Mouse (Mus musculus): ENCODE results near the gene Baz2b.

Baz2b gene

GRCm38 (mm10) chr2:60050667-60051460 is 158.8 kb downstream of the Baz2b start:
- DNase-seq (ENCODE audit: low read depth): peak; percentile 36

DNA sequence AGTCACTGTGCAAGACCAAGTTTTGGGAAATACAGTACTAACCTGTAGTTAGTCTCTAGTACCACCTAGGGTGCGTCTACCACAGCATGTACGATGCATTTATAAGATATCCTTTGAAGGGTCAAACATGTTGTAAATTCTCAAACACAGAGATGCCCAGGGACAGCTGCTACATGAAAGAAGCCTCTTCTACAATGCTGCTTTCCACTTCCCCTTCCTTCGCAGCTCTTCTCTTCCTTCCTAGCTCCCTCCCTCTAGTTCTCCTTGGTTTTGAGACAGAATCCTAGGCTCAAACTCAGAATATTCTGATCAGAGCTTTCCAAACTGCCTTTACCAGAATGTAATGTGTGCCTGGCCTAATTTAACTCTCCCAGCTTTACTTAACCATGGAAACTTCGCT is 159.8 kb downstream of the Baz2b start:
- no peak for DNase-seq (ENCODE audit: low read depth)

DNA sequence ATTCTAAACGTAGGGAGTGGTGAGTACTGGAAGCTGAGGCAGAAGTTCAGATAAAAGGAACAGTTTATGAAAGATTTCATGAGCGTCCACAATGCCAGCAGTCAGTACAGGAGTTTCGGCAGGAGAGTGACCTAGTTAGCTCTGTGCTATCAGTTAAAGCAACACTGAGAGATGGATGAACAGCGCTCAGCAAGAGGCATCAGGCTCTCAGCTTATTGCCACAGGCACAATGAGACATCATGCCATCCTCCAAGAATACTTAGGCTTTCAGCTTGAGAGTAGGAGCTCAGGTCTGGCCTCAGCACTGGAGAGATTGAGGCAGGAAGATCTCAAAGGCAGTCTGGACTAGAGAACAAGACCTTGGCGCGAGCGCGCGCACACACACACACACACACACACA is 160.3 kb downstream of the Baz2b start:
- no peak for DNase-seq (ENCODE audit: low read depth)

- peak; percentile 65 for DNase-seq (ENCODE audit: low read depth)
Measured at GRCm38 (mm10) chr2:60045995-60046394, 163.6 kb downstream of the Baz2b start.

DNA sequence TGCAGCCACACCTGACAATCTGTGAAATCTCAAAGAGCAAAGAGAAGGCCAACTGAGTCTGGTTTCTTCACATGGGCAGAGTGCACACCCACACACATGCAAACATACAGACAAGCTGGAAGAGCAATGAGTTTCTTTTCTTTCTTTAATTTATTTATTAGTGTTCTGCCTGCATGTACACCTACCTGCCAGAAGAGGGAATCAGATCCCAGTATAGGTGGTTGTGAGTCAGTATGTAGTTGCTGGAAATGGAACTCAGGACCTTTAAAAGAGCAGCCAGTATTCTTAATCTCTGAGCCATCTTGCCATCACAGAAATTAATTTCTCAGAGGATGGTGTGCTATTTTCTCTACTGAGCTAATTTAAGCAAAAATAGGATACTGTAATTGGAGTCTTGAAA is 164.7 kb downstream of the Baz2b start:
- peak; percentile 53 for DNase-seq (ENCODE audit: low read depth)

DNA sequence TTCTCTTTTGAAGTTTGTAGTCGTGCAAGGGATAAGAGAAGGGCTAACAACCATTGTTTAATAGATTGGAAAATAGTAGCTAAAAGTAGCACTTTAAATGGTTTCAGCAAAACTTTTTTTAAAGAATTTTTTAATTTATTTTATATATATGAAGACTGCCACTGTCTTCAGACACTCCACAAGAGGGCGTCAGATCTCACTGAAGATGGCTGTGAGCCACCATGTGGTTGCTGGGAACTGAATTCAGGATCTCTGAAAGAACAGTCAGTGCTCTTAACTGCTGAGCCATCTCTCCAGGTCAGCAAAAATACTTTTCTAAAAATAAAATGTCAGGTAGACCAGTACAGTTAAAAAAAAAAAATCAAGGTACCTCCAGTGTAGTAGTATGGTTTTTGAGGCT is 165.1 kb downstream of the Baz2b start:
- peak; percentile 44 for DNase-seq (ENCODE audit: low read depth)

GRCm38 (mm10) chr2:60042699-60043098 is 166.9 kb downstream of the Baz2b start:
- no peak for DNase-seq (ENCODE audit: low read depth)

DNA sequence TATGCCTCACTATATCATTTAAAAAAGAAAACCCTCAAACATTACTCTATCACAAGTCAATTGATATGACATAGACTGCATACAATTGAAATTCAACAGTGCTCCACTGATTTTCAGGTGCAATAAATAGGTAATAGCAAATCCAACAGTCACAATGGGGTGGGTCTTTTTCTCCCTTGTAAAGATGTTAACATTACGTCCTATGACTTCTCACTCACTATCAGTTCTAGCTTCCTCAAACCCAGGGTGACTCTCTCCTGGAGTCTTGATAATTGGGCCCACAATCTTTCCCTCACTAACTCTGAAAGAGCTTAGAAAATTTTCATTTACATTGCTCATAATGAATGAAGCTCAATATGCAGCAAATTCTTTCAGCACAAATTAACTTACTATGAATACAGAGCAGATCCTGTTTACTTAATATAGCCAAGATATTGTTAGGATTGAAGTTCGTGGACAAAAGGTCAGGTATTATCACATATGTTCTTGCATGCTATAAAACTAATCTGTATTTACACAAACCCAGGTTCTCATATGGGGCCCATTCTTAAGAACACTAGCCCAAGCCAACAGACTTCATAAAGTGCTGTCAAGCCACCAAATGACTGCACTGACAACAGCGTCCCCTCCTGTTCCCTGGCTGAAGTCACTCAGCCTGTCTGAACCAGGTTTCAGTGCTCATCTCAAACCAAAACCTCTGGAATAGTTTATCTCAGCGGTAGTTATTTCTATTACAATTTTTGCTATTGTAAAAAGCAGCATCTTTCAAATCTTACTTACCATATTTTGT is 168.0 kb downstream of the Baz2b start:
- no peak for DNase-seq (ENCODE audit: low read depth)

DNA sequence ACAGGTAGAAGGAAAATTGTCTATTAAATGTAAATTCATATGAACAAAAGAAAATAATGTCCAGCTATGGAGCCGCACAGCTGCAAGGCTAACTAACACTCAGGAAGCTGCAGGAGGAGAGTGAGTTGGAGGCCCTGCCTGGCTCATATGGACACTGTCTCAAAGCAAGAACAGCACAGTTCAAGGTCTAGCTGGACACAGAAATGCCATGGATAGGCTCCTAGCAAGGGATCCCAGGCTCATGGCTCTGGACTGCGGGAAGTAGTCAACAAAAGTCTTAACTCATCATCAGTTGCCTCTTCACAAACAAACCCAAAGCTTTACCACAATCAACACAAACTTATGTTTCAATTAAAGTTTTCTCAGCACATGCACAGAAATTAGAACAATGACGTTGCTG is 169.5 kb downstream of the Baz2b start:
- DNase-seq (ENCODE audit: low read depth): no peak

DNA sequence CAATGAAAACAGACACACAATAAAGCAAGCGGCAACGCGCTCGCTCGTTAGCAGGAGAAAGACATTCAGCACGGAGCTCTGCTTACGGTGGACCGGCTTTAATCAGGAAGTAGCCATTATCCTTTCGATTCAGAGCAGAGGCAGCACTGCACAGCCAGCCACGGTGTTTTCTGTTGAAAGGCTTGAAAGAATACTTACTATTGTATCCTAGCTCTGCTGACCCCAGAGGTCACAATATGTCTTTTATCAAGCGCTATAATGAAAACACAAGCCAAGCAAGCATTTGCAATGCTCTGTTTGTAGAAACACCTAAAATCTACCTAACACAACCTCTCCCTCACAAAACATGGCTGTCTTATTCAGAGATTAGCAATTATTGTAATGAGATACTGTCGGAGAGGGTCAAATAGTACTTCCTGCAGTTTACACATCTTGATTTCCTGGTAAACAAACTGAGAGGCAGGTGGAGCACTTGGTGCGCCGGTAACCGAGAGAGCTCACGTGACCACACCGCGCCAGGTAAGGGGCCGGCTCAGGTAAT is 172.6 kb downstream of the Baz2b start:
- DNase-seq (ENCODE audit: low read depth): peak; percentile 79

DNA sequence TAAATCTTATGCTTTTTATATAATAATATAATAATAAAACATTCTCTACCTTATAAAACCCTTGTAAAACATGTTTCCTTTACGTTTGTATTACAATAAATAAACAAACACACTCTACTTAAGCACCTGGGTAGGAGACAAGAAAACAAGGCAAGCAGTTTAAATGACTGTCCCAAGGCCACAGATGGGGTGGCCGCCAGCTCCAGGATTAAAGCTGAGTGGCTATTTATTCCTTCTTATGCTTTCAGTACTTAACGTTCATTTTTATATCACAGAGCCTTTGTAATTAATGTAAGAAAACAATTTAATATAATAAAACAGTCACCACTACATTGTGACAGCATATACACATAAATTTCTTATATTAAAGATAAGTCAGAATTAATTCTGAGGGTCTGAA is 173.3 kb downstream of the Baz2b start:
- DNase-seq (ENCODE audit: low read depth): peak; percentile 60

DNA sequence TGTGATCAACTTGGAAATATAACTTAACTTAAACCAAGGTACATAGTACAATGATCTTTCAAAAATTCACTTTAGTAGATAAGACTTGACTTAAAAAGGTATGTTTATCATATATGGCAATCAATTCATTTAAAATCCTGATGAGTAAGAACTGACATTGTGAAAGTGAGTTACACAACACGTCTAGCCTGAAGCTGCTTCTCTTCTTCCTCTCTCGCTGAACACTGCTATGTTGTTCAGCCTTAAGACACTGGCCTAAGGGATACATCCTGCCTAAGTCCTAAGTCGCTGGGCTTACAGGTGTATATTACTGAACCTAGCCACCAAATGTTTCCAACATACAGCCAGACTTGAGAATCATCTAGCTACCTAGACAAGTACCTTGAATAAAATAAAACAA is 178.6 kb downstream of the Baz2b start:
- DNase-seq (ENCODE audit: low read depth): peak; percentile 80

GRCm38 (mm10) chr2:60029020-60029419 is 180.6 kb downstream of the Baz2b start:
- DNase-seq (ENCODE audit: low read depth): no peak

DNA sequence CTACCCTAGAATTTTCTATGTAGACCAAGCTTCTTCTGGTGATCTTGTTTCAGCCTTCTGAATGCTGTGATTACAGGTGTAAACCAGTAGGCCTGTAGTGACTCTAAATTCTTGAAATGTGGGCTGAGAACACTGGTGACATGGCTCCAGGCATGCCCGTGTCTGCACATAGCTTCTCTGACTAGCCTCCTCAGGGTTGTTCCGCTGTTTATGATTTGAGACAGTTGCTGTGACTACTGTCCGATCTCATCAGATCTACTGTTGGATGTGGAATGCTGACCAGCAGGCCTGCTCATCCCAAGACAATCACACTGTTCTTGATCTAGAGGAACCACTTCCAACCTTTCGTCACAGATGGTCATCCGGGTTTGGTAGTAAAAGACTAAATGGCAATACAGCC is 182.5 kb downstream of the Baz2b start:
- no peak for DNase-seq (ENCODE audit: low read depth)

DNA sequence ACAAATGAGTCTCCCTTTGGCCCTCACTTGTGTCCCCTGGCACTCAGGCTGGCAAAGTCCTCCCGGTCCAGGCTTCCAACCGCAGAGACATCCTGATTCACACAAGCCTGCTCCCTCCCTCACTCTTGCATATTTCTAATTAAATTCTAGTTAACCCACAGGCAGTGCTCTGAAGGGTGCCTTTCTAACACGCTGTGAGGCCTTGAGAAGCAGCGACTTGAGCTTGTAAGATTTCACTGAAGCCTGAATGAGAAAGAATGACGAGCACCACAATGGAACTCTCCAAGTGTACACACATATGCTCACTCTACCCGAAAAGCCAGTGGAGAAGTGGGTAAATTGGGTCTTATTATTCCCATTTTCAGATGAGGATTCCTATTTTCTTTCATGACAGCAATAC is 183.1 kb downstream of the Baz2b start:
- DNase-seq (ENCODE audit: low read depth): no peak

DNA sequence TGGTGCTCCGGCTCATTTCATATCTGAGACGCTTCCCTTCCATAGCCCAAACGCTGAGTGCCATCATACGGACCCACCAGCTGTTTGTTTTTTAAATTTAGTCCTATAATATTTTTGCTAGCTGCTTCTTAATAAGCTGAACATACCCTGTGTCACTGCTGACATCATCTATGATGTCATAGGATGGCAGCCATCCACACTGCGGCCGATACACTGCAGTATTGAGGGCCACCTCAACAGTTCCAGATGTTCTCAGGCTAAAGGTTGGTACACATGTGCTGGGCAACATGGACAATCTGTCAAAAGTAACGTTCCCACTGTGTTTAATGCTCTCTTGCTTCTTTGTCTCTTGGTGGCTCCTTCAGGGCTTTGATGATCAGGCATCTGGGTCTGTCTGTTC is 185.9 kb downstream of the Baz2b start:
- DNase-seq (ENCODE audit: low read depth): no peak

DNA sequence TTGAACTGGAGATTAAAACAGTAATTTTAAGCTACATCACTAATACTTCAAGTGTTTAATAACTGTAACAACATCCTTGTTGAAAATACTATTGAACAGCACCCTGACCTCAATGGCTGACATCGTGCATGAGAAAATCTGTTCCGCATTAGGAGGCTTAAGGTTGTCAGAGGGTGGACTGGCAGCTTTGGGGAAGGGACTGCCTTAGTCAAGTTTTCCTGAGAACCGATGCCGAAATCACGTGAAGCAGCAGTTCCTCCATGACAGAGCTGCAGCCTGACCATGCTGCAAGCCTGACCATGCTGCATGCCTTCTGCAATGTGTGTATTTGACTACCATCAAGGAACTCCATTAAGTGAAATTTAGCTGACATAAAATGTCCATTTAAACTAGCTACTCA is 188.1 kb downstream of the Baz2b start:
- no peak for DNase-seq (ENCODE audit: low read depth)

DNA sequence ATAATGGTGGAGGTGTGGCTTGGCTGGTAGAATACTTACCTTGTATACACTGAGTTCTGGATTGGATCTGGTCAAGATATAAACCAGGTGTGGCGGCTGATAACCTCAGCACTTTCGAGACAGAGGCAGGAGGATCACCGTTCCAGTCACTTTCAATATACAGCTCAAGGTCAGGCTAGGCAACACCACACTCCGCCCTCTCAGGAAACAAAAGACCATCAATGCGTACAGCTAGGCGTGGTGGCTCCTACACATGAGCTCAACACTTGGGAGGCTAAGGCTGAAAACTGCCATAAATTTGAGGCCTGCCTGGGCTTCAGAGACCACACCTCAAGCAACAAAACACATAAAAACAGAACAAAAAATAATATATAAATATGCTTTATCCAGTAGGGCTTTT is 188.5 kb downstream of the Baz2b start:
- DNase-seq (ENCODE audit: low read depth): peak; percentile 56

DNA sequence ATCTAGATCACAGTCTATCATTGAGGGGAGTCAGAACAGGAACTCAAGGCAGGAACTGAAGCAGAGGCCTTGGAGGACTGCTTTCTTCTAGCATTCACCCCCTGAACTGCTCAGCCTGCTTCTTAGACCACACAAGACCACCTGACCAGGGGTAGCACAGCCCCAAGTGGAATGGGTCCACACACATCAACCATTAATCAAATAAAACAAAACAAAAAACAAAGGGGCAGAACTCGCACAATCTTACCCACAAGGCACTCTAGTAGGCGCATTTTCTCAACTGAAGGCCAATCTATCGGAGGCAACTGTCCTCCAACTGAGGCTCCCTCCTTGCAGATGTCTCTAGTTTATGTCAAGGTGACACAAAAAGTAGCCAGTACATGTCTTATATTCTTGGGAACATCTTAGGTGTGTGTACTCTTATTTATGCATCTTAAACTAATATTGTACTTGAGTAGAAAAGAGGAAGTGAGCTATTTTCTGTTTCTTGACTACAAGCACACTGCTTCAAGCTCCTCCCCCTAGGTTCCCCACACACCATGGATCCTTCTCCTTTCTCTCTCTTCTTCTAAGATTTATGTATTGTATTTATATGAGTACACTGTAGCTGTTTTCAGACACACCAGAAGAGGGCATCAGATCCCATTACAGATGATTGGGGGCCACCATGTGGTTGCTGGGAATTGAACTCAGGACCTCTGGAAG is 189.9 kb downstream of the Baz2b start:
- DNase-seq (ENCODE audit: low read depth): peak; percentile 80

- DNase-seq (ENCODE audit: low read depth): peak; percentile 99
Measured at GRCm38 (mm10) chr2:60018875-60019501, 190.7 kb downstream of the Baz2b start.

GRCm38 (mm10) chr2:60011526-60011925 is 198.1 kb downstream of the Baz2b start:
- DNase-seq (ENCODE audit: low read depth): peak; percentile 71

- no peak for DNase-seq (ENCODE audit: low read depth)
Measured at GRCm38 (mm10) chr2:60003665-60004045, 206.0 kb downstream of the Baz2b start.
